Mouse (Mus musculus): ENCODE measurements around the gene Nos1ap. TPM values are rescaled to one million over a fixed set of nuclear protein-coding genes. Genes with fewer than 3 reads are reported as not detected.

Nos1ap gene
- total RNA-seq, 2 experiments from 2014 or later = 207 to 209 TPM

GRCm38 (mm10) chr1:170610289-170610688 lies 20.6 kb upstream of the Nos1ap start:
- Histone ChIP-seq H3K27ac (no peak overlapping the region), H3K4me3 (no peak overlapping the region)
- DNase-seq (ENCODE audit: low spot score in 2 of 2) = no peak
- no peak for TF ChIP-seq CTCF (conservative IDR thresholded peaks at IDR 0.05)

GRCm38 (mm10) chr1:170609872-170610271 lies 20.2 kb upstream of the Nos1ap start:
- TF ChIP-seq CTCF (conservative IDR thresholded peaks at IDR 0.05) = no peak
- Histone ChIP-seq H3K27ac (no peak overlapping the region), H3K4me3 (no peak overlapping the region)
- DNase-seq (ENCODE audit: low spot score in 2 of 2) = no peak

GRCm38 (mm10) chr1:170608461-170609071 lies 18.9 kb upstream of the Nos1ap start:
- no peak overlapping the region for H3K27ac ChIP-seq
- no peak for DNase-seq (ENCODE audit: low spot score in 2 of 2)
- TF ChIP-seq CTCF (conservative IDR thresholded peaks at IDR 0.05) = no peak
- no peak overlapping the region for H3K4me3 ChIP-seq

GRCm38 (mm10) chr1:170607231-170607917 lies 17.7 kb upstream of the Nos1ap start:
- no peak overlapping the region for H3K27ac ChIP-seq
- no peak for DNase-seq (ENCODE audit: low spot score in 2 of 2)
- no peak for TF ChIP-seq CTCF (conservative IDR thresholded peaks at IDR 0.05)
- H3K4me3 ChIP-seq = no peak overlapping the region

- DNase-seq (ENCODE audit: low spot score in 2 of 2) = no peak
- H3K27ac ChIP-seq = no peak overlapping the region
- H3K4me3 ChIP-seq = no peak overlapping the region
- no peak for TF ChIP-seq CTCF (conservative IDR thresholded peaks at IDR 0.05)
Measured at GRCm38 (mm10) chr1:170605228-170606001, 15.8 kb upstream of the Nos1ap start.

- Histone ChIP-seq H3K4me3 (no peak overlapping the region), H3K27ac (no peak overlapping the region)
- TF ChIP-seq CTCF (conservative IDR thresholded peaks at IDR 0.05) = no peak
- DNase-seq (ENCODE audit: low spot score in 2 of 2) = no peak
Measured at GRCm38 (mm10) chr1:170594575-170594974, 4.9 kb upstream of the Nos1ap start.

- Histone ChIP-seq H3K4me3 (no peak overlapping the region), H3K27ac (no peak overlapping the region)
- TF ChIP-seq CTCF (conservative IDR thresholded peaks at IDR 0.05) = no peak
- no peak for DNase-seq (ENCODE audit: low spot score in 2 of 2)
Measured at GRCm38 (mm10) chr1:170590531-170590930, 870 bp upstream of the Nos1ap start.

GRCm38 (mm10) chr1:170590041-170590360 lies 340 bp upstream of the Nos1ap start:
- no peak for DNase-seq (ENCODE audit: low spot score in 2 of 2)
- H3K4me3 ChIP-seq = peak overlapping the region; percentile 95
- TF ChIP-seq CTCF (conservative IDR thresholded peaks at IDR 0.05) = no peak
- H3K27ac ChIP-seq = peak overlapping the region; percentile 87

GRCm38 (mm10) chr1:170588879-170589218 lies 812 bp downstream of the Nos1ap start:
- Histone ChIP-seq H3K4me3 (peak overlapping the region; percentile 95), H3K27ac (peak overlapping the region; percentile 91)
- DNase-seq (ENCODE audit: low spot score in 2 of 2) = no peak
- TF ChIP-seq CTCF (conservative IDR thresholded peaks at IDR 0.05) = no peak

GRCm38 (mm10) chr1:170588353-170588752 lies 1.3 kb downstream of the Nos1ap start:
- DNase-seq (ENCODE audit: low spot score in 2 of 2) = no peak
- Histone ChIP-seq H3K27ac (peak overlapping the region; percentile 12), H3K4me3 (peak overlapping the region; percentile 95)
- no peak for TF ChIP-seq CTCF (conservative IDR thresholded peaks at IDR 0.05)

GRCm38 (mm10) chr1:170586715-170587114 lies 2.9 kb downstream of the Nos1ap start:
- Histone ChIP-seq H3K27ac (no peak overlapping the region; the same call in 1 of the 2 replicates), H3K4me3 (peak overlapping the region; percentile 95)
- DNase-seq (ENCODE audit: low spot score in 2 of 2) = no peak
- peak; percentile 48 for TF ChIP-seq CTCF (conservative IDR thresholded peaks at IDR 0.05)

- no peak overlapping the region for H3K4me3 ChIP-seq
- no peak for TF ChIP-seq CTCF (conservative IDR thresholded peaks at IDR 0.05)
- no peak overlapping the region for H3K27ac ChIP-seq
- DNase-seq (ENCODE audit: low spot score in 2 of 2) = no peak
Measured at GRCm38 (mm10) chr1:170583925-170584324, 5.7 kb downstream of the Nos1ap start.

- no peak for TF ChIP-seq CTCF (conservative IDR thresholded peaks at IDR 0.05)
- H3K4me3 ChIP-seq = no peak overlapping the region
- DNase-seq (ENCODE audit: low spot score in 2 of 2) = no peak
- H3K27ac ChIP-seq = no peak overlapping the region
Measured at GRCm38 (mm10) chr1:170582341-170582740, 7.3 kb downstream of the Nos1ap start.
